ENCODE assay signal across 13 mouse cellular contexts in the genomic region with DNA sequence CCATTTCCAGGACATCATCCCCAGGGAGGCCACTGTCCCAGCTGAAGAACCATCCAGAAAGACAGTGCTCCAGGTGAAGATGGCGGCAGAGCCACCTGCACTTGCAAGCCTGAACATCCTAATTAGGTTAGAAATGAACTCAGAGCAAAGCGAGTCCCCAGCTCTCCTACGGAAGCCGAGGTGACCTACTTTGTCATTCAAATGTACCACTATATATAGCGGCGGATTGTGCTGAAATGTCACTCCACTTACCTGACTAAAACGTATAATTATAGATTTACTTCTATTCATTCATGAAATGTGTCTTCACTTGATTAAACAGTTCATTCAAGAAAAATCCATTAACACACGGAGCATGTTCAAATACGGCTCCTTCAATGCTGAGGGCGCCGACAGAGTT.
"Had no signal": no experiment of that assay in that cellular context is flagged by ENCODE, and none has a peak within 500 bp of the region (broad histone marks: within the 10 kb centered on the region; RNA-seq: fewer than 3 reads in every experiment).

No protein-coding gene starts in this region.

- H3K27ac ChIP-seq: kidney, embryonic 15.5 days; limb, embryonic 15.5 days; liver, embryonic 12.5 days; macrophage; stomach, embryonic 15.5 days had no signal

- ATAC-seq: liver, embryonic 12.5 days had no signal

- DNase-seq: kidney, adult 2 months; kidney, postnatal 14 days; lung, embryonic 14.5 days; lung, postnatal 14 days; midbrain, embryonic 14.5 days; right cerebral cortex, postnatal 14 days; thymus, postnatal 4 days had no signal

- H3K4me3 ChIP-seq: kidney, embryonic 15.5 days; limb, embryonic 15.5 days; liver, embryonic 12.5 days; megakaryocyte, embryonic 14.5 days; stomach, embryonic 15.5 days had no signal

- H3K36me3 ChIP-seq: kidney, embryonic 15.5 days; limb, embryonic 15.5 days; liver, embryonic 12.5 days; stomach, embryonic 15.5 days had no signal

- H3K4me1 ChIP-seq: liver, embryonic 12.5 days; megakaryocyte, embryonic 14.5 days; stomach, embryonic 15.5 days had no signal

- H3K9ac ChIP-seq: kidney, embryonic 15.5 days; limb, embryonic 15.5 days; liver, embryonic 12.5 days; lung, embryonic 14.5 days; stomach, embryonic 15.5 days had no signal

- H3K9me3 ChIP-seq: kidney, embryonic 15.5 days; limb, embryonic 15.5 days; liver, embryonic 12.5 days; stomach, embryonic 15.5 days had no signal

- H3K27me3 ChIP-seq: kidney, embryonic 15.5 days; limb, embryonic 15.5 days; stomach, embryonic 15.5 days had no signal

- H3K4me2 ChIP-seq: kidney, embryonic 15.5 days; limb, embryonic 15.5 days; liver, embryonic 12.5 days; lung, embryonic 14.5 days; stomach, embryonic 15.5 days had no signal
